Mouse (Mus musculus): ENCODE measurements around the gene Lrrk2. TPM values are rescaled to one million over a fixed set of nuclear protein-coding genes. Genes with fewer than 3 reads are reported as not detected.

The Lrrk2 gene
- polyA plus RNA-seq, 1 experiment from 2014 or later: 4.7 TPM

- H3K27me3 ChIP-seq (ENCODE audit: control insufficient read depth, insufficient read depth, low read length): no peaks in the 10 kb centered on the region
- 85% methylated on average over 9 of the region's 9 CpGs for WGBS
- DNase-seq (ENCODE audit: low spot score): no peak
- H3K36me3 ChIP-seq (ENCODE audit: control insufficient read depth, insufficient read depth, low read length): no peaks in the 10 kb centered on the region
- H3K4me1 ChIP-seq (replicated peaks; ENCODE audit: control insufficient read depth, insufficient read depth, low read length): no peaks in the 10 kb centered on the region
- no peak overlapping the region for H3K27ac ChIP-seq (ENCODE audit: low read depth, low read length)
- no peak overlapping the region for H3K4me3 ChIP-seq (ENCODE audit: low read depth, low read length)
- H3K9ac ChIP-seq (ENCODE audit: low read depth, low read length): no peak overlapping the region
- no peaks in the 10 kb centered on the region for H3K9me3 ChIP-seq (ENCODE audit: control insufficient read depth, low read length)
- ATAC-seq (ENCODE audit: low FRiP score): no peak
- H3K4me2 ChIP-seq (replicated peaks; ENCODE audit: low read depth, low read length): no peak overlapping the region
These were observed 30.2 kb upstream of the Lrrk2 start for GRCm38 (mm10) chr15:91642682-91643306.

GRCm38 (mm10) chr15:91643632-91644348 lies 29.2 kb upstream of the Lrrk2 start:
- no peaks in the 10 kb centered on the region for H3K27me3 ChIP-seq (ENCODE audit: control insufficient read depth, insufficient read depth, low read length)
- no peak overlapping the region for H3K4me2 ChIP-seq (replicated peaks; ENCODE audit: low read depth, low read length)
- DNase-seq (ENCODE audit: low spot score) (no peak), ATAC-seq (ENCODE audit: low FRiP score) (no peak)
- no peak overlapping the region for H3K9ac ChIP-seq (ENCODE audit: low read depth, low read length)
- no peaks in the 10 kb centered on the region for H3K4me1 ChIP-seq (replicated peaks; ENCODE audit: control insufficient read depth, insufficient read depth, low read length)
- H3K9me3 ChIP-seq (ENCODE audit: control insufficient read depth, low read length): no peaks in the 10 kb centered on the region
- H3K27ac ChIP-seq (ENCODE audit: low read depth, low read length): no peak overlapping the region
- no peaks in the 10 kb centered on the region for H3K36me3 ChIP-seq (ENCODE audit: control insufficient read depth, insufficient read depth, low read length)
- 72% methylated on average over 7 of the region's 7 CpGs for WGBS
- H3K4me3 ChIP-seq (ENCODE audit: low read depth, low read length): no peak overlapping the region

GRCm38 (mm10) chr15:91650270-91650669 lies 22.7 kb upstream of the Lrrk2 start:
- Histone ChIP-seq H3K9ac (ENCODE audit: low read depth, low read length) (no peak overlapping the region), H3K36me3 (ENCODE audit: control insufficient read depth, insufficient read depth, low read length) (no peaks in the 10 kb centered on the region), H3K4me3 (ENCODE audit: low read depth, low read length) (no peak overlapping the region), H3K27ac (ENCODE audit: low read depth, low read length) (no peak overlapping the region), H3K4me2 (replicated peaks; ENCODE audit: low read depth, low read length) (no peak overlapping the region), H3K4me1 (replicated peaks; ENCODE audit: control insufficient read depth, insufficient read depth, low read length) (no peaks in the 10 kb centered on the region), H3K27me3 (ENCODE audit: control insufficient read depth, insufficient read depth, low read length) (no peaks in the 10 kb centered on the region), H3K9me3 (ENCODE audit: control insufficient read depth, low read length) (no peaks in the 10 kb centered on the region)
- 76% methylated on average over 3 of the region's 3 CpGs for WGBS
- DNase-seq (ENCODE audit: low spot score): no peak
- no peak for ATAC-seq (ENCODE audit: low FRiP score)

GRCm38 (mm10) chr15:91651493-91651892 lies 21.5 kb upstream of the Lrrk2 start:
- no peaks in the 10 kb centered on the region for H3K4me1 ChIP-seq (replicated peaks; ENCODE audit: control insufficient read depth, insufficient read depth, low read length)
- no peak overlapping the region for H3K4me3 ChIP-seq (ENCODE audit: low read depth, low read length)
- no peak overlapping the region for H3K9ac ChIP-seq (ENCODE audit: low read depth, low read length)
- DNase-seq (ENCODE audit: low spot score): no peak
- H3K4me2 ChIP-seq (replicated peaks; ENCODE audit: low read depth, low read length): no peak overlapping the region
- no peaks in the 10 kb centered on the region for H3K27me3 ChIP-seq (ENCODE audit: control insufficient read depth, insufficient read depth, low read length)
- no peak for ATAC-seq (ENCODE audit: low FRiP score)
- H3K9me3 ChIP-seq (ENCODE audit: control insufficient read depth, low read length): no peaks in the 10 kb centered on the region
- no peak overlapping the region for H3K27ac ChIP-seq (ENCODE audit: low read depth, low read length)
- H3K36me3 ChIP-seq (ENCODE audit: control insufficient read depth, insufficient read depth, low read length): no peaks in the 10 kb centered on the region
- WGBS: 87% methylated on average over 7 of the region's 7 CpGs

GRCm38 (mm10) chr15:91658227-91658626 lies 14.7 kb upstream of the Lrrk2 start:
- Histone ChIP-seq H3K9me3 (ENCODE audit: control insufficient read depth, low read length) (no peaks in the 10 kb centered on the region), H3K4me3 (ENCODE audit: low read depth, low read length) (no peak overlapping the region), H3K27ac (ENCODE audit: low read depth, low read length) (no peak overlapping the region), H3K9ac (ENCODE audit: low read depth, low read length) (no peak overlapping the region), H3K4me2 (replicated peaks; ENCODE audit: low read depth, low read length) (no peak overlapping the region), H3K36me3 (ENCODE audit: control insufficient read depth, insufficient read depth, low read length) (no peaks in the 10 kb centered on the region), H3K4me1 (replicated peaks; ENCODE audit: control insufficient read depth, insufficient read depth, low read length) (no peaks in the 10 kb centered on the region), H3K27me3 (ENCODE audit: control insufficient read depth, insufficient read depth, low read length) (no peaks in the 10 kb centered on the region)
- WGBS: 87% methylated on average over 6 of the region's 6 CpGs
- DNase-seq (ENCODE audit: low spot score) (no peak), ATAC-seq (ENCODE audit: low FRiP score) (no peak)

- Histone ChIP-seq H3K4me3 (ENCODE audit: low read depth, low read length) (no peak overlapping the region), H3K27me3 (ENCODE audit: control insufficient read depth, insufficient read depth, low read length) (no peaks in the 10 kb centered on the region), H3K4me1 (replicated peaks; ENCODE audit: control insufficient read depth, insufficient read depth, low read length) (no peaks in the 10 kb centered on the region), H3K9me3 (ENCODE audit: control insufficient read depth, low read length) (no peaks in the 10 kb centered on the region), H3K36me3 (ENCODE audit: control insufficient read depth, insufficient read depth, low read length) (no peaks in the 10 kb centered on the region), H3K4me2 (replicated peaks; ENCODE audit: low read depth, low read length) (no peak overlapping the region), H3K27ac (ENCODE audit: low read depth, low read length) (no peak overlapping the region), H3K9ac (ENCODE audit: low read depth, low read length) (no peak overlapping the region)
- ATAC-seq (ENCODE audit: low FRiP score) (no peak), DNase-seq (ENCODE audit: low spot score) (no peak)
- 84% methylated on average over 6 of the region's 6 CpGs for WGBS
These were observed 12.5 kb upstream of the Lrrk2 start for GRCm38 (mm10) chr15:91660277-91661078.

GRCm38 (mm10) chr15:91661079-91661369 lies 12.0 kb upstream of the Lrrk2 start:
- Histone ChIP-seq H3K27me3 (ENCODE audit: control insufficient read depth, insufficient read depth, low read length) (no peaks in the 10 kb centered on the region), H3K4me3 (ENCODE audit: low read depth, low read length) (no peak overlapping the region), H3K4me1 (replicated peaks; ENCODE audit: control insufficient read depth, insufficient read depth, low read length) (no peaks in the 10 kb centered on the region), H3K9me3 (ENCODE audit: control insufficient read depth, low read length) (no peaks in the 10 kb centered on the region), H3K9ac (ENCODE audit: low read depth, low read length) (no peak overlapping the region), H3K4me2 (replicated peaks; ENCODE audit: low read depth, low read length) (no peak overlapping the region), H3K36me3 (ENCODE audit: control insufficient read depth, insufficient read depth, low read length) (no peaks in the 10 kb centered on the region), H3K27ac (ENCODE audit: low read depth, low read length) (no peak overlapping the region)
- WGBS: 92% methylated on average over 6 of the region's 6 CpGs
- DNase-seq (ENCODE audit: low spot score): no peak
- no peak for ATAC-seq (ENCODE audit: low FRiP score)

- no peak overlapping the region for H3K9ac ChIP-seq (ENCODE audit: low read depth, low read length)
- ATAC-seq (ENCODE audit: low FRiP score): no peak
- H3K36me3 ChIP-seq (ENCODE audit: control insufficient read depth, insufficient read depth, low read length): no peaks in the 10 kb centered on the region
- DNase-seq (ENCODE audit: low spot score): no peak
- H3K4me1 ChIP-seq (replicated peaks; ENCODE audit: control insufficient read depth, insufficient read depth, low read length): no peaks in the 10 kb centered on the region
- no peaks in the 10 kb centered on the region for H3K27me3 ChIP-seq (ENCODE audit: control insufficient read depth, insufficient read depth, low read length)
- H3K9me3 ChIP-seq (ENCODE audit: control insufficient read depth, low read length): no peaks in the 10 kb centered on the region
- no peak overlapping the region for H3K4me2 ChIP-seq (replicated peaks; ENCODE audit: low read depth, low read length)
- no peak overlapping the region for H3K4me3 ChIP-seq (ENCODE audit: low read depth, low read length)
- no peak overlapping the region for H3K27ac ChIP-seq (ENCODE audit: low read depth, low read length)
- 86% methylated on average over 10 of the region's 10 CpGs for WGBS
These were observed 8.3 kb upstream of the Lrrk2 start for GRCm38 (mm10) chr15:91664586-91665132.

Data from hindbrain, embryonic 11.5 days (tissue).